In the genomic region with DNA sequence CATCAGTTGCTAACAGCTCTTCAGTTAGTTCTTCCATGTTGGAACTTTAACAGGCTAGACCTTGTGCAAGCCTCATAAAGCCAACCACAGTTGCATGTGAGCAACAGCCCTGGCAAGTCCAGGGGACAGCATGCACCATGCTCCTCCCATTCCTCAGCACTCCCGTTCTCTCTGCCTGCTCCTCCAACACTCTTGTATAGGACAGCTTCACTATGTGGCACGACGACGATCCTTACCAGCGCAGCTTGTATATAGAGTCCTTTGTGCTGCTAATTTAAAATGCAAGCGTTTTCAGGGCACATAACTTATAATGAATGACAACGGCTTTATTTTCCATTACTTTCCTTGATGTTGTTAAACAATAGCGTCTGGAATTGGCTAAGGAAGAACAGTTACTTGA, we compare ENCODE assay signal across 18 mouse cellular contexts.
A peak's percentile ranks its signal among the peaks of the same experiment; 100 is the strongest.
DNase-seq lines count a peak whose midpoint lies in the region; ATAC-seq lines count a peak whose summit lies in the region.
"Had no signal": no experiment of that assay in that cellular context is flagged by ENCODE, and none has a peak within 500 bp of the region (broad histone marks: within the 10 kb centered on the region; RNA-seq: fewer than 3 reads in every experiment).

No protein-coding gene starts in this region.

- H3K4me1 ChIP-seq in midbrain, embryonic 13.5 days (replicated peaks): peaks cover 7% of the 10 kb centered on the region; the same call in 1 of the 2 replicates
- H3K4me1 ChIP-seq in midbrain, embryonic 11.5 days (ENCODE audit: control insufficient read depth, insufficient read depth, low read length): no peaks in the 10 kb centered on the region
- peaks cover 9% of the 10 kb centered on the region for H3K4me1 ChIP-seq in hindbrain, embryonic 15.5 days (replicated peaks)

- DNase-seq in embryo, embryonic 10 days (ENCODE audit: low spot score): peak; percentile 13
- DNase-seq in embryo, embryonic 9.5 days (ENCODE audit: extremely low spot score): no peak
- no peak for DNase-seq in midbrain, embryonic 11.5 days (ENCODE audit: low spot score, missing footprints)
- peak; percentile 44 for DNase-seq in retina, postnatal 1 day
- no peak for DNase-seq in layer of hippocampus, adult 9-10 months (ENCODE audit: low spot score)
- DNase-seq in gastrocnemius, postnatal 25 days: no peak
- DNase-seq: adrenal gland, postnatal 14 days; cerebellum, postnatal 14 days; gastrocnemius, postnatal 36 days; liver; lung, adult 2 months; right cerebral cortex, postnatal 14 days had no signal

- no peak overlapping the region for H3K9ac ChIP-seq in midbrain, embryonic 13.5 days (replicated peaks)
- no peak overlapping the region for H3K9ac ChIP-seq in midbrain, embryonic 11.5 days (ENCODE audit: low read length)
- no peak overlapping the region for H3K9ac ChIP-seq in hindbrain, embryonic 15.5 days
- H3K9ac ChIP-seq: embryonic facial prominence, embryonic 13.5 days; kidney, embryonic 15.5 days had no signal

- H3K4me2 ChIP-seq in midbrain, embryonic 13.5 days (replicated peaks): no peak overlapping the region
- H3K4me2 ChIP-seq in midbrain, embryonic 11.5 days: no peak overlapping the region
- peak overlapping the region; percentile 2; the same call in 1 of the 2 replicates for H3K4me2 ChIP-seq in hindbrain, embryonic 15.5 days
- H3K4me2 ChIP-seq: embryonic facial prominence, embryonic 13.5 days; kidney, embryonic 15.5 days had no signal

- ATAC-seq in midbrain, embryonic 13.5 days: 0 out of 2 replicates have a peak, but pooled peaks have one; percentile 60
- ATAC-seq in midbrain, embryonic 11.5 days (ENCODE audit: low FRiP score): no peak
- ATAC-seq in hindbrain, embryonic 15.5 days (ENCODE audit: low FRiP score, low read depth): no peak; the same call in 1 of the 2 replicates
- ATAC-seq: inflammation-experienced regulatory T-cells, adult 6 months had no signal

- H3K36me3 ChIP-seq in midbrain, embryonic 13.5 days: no peaks in the 10 kb centered on the region
- no peaks in the 10 kb centered on the region for H3K36me3 ChIP-seq in midbrain, embryonic 11.5 days (ENCODE audit: control insufficient read depth, insufficient read depth, low read length)
- H3K36me3 ChIP-seq in hindbrain, embryonic 15.5 days: no peaks in the 10 kb centered on the region
- H3K36me3 ChIP-seq: embryonic facial prominence, embryonic 13.5 days; kidney, embryonic 15.5 days had no signal

- 0 out of 2 replicates have a peak, but pooled peaks cover 5% of the 10 kb centered on the region for H3K9me3 ChIP-seq in midbrain, embryonic 13.5 days
- no peaks in the 10 kb centered on the region for H3K9me3 ChIP-seq in midbrain, embryonic 11.5 days (ENCODE audit: control insufficient read depth, low read length)
- no peaks in the 10 kb centered on the region for H3K9me3 ChIP-seq in hindbrain, embryonic 15.5 days
- H3K9me3 ChIP-seq: embryonic facial prominence, embryonic 13.5 days; kidney, embryonic 15.5 days had no signal

- H3K27me3 ChIP-seq in midbrain, embryonic 13.5 days: no peaks in the 10 kb centered on the region
- no peaks in the 10 kb centered on the region for H3K27me3 ChIP-seq in midbrain, embryonic 11.5 days (ENCODE audit: control insufficient read depth, insufficient read depth, low read length)
- no peaks in the 10 kb centered on the region for H3K27me3 ChIP-seq in hindbrain, embryonic 15.5 days
- H3K27me3 ChIP-seq: embryonic facial prominence, embryonic 13.5 days had no signal

- H3K4me3 ChIP-seq in midbrain, embryonic 13.5 days (replicated peaks): no peak overlapping the region
- H3K4me3 ChIP-seq in midbrain, embryonic 11.5 days (ENCODE audit: low read depth, low read length): no peak overlapping the region
- no peak overlapping the region for H3K4me3 ChIP-seq in hindbrain, embryonic 15.5 days
- H3K4me3 ChIP-seq: embryonic facial prominence, embryonic 13.5 days; kidney, embryonic 15.5 days; left cerebral cortex, adult 2 months had no signal

- no peak overlapping the region for H3K27ac ChIP-seq in midbrain, embryonic 13.5 days
- no peak overlapping the region for H3K27ac ChIP-seq in midbrain, embryonic 11.5 days (ENCODE audit: low read depth, low read length)
- H3K27ac ChIP-seq in hindbrain, embryonic 15.5 days (replicated peaks): no peak overlapping the region
- H3K27ac ChIP-seq: embryonic facial prominence, embryonic 13.5 days; kidney, embryonic 15.5 days; left cerebral cortex, adult 2 months had no signal

- WGBS in midbrain, embryonic 13.5 days: 18% methylated on average over 8 of the region's 8 CpGs
- WGBS in midbrain, embryonic 11.5 days: 23% methylated on average over 8 of the region's 8 CpGs
- 13% methylated on average over 8 of the region's 8 CpGs for WGBS in hindbrain, embryonic 15.5 days

Comparison
In these comparisons a context has a peak if more than half of its experiments do, and no peak if none do; other contexts are left out.
1. DNase-seq: peak in embryo, embryonic 10 days (single experiment) and retina, postnatal 1 day (single experiment); none in embryo, embryonic 9.5 days (single experiment), midbrain, embryonic 11.5 days (single experiment), layer of hippocampus, adult 9-10 months (single experiment) and gastrocnemius, postnatal 25 days (single experiment).